In genomic region chr9:86464151-86465105, GRCm38 (mm10) we compare ENCODE assay signal across 8 mouse cellular contexts. TPM values are rescaled to one million over a fixed set of nuclear protein-coding genes. Genes with fewer than 3 reads are reported as not detected.
DNase-seq lines count a peak whose midpoint lies in the region; ATAC-seq and TF ChIP-seq lines count a peak whose summit lies in the region.

TSS of gene Ube2cbp (minus strand) at chr9:86464950.

- peak; percentile 100 for TF ChIP-seq CTCF in Patski (IDR thresholded peaks at IDR 0.05)

- peaks cover 5% of the 10 kb centered on the region; the same call in 1 of the 2 replicates for H3K4me1 ChIP-seq in hindbrain, embryonic 12.5 days

- H3K27ac ChIP-seq in hindbrain, embryonic 12.5 days: peak within 1 kb of the TSS; percentile 71

- POLR2A ChIA-PET in Patski (lab: Charles Lee): interaction anchor here (0.8 to 1.3 kb wide), 2 partner anchors 13 to 621 kb away, joined by 3 read pairs; no protein-coding TSS in a partner anchor

- DNase-seq in Patski (ENCODE audit: low read depth, low spot score): peak; percentile 39
- DNase-seq in cerebellum, postnatal 10 days: peak; percentile 96
- DNase-seq in frontal cortex, postnatal 10 days (ENCODE audit: low spot score in 2 of 2): peak; percentile 73 to 83
- DNase-seq in layer of hippocampus, postnatal 14 days (ENCODE audit: low spot score in 2 of 2): peak; percentile 91
- DNase-seq in lung, postnatal 10 days: peak; percentile 83
- peak; percentile 82 for DNase-seq in ovary, postnatal 14 days (ENCODE audit: low spot score)
- peak; percentile 71 to 89 for DNase-seq in thymus, postnatal 10 days (ENCODE audit: low spot score in 2 of 2)

- H3K4me2 ChIP-seq in hindbrain, embryonic 12.5 days (replicated peaks): peak within 1 kb of the TSS; percentile 57

- H3K9me3 ChIP-seq in hindbrain, embryonic 12.5 days (replicated peaks): no peaks in the 10 kb centered on the region

- H3K4me3 ChIP-seq in hindbrain, embryonic 12.5 days: peak within 1 kb of the TSS; percentile 53

- in situ Hi-C loops in Patski (cut with MboI; ENCODE audit: low pct_unique_long_range_greater_than_20kb): loop anchor here (5.0 to 10.0 kb wide), 3 partner anchors 108 to 620 kb away; partner anchors contain the start of genes Pgm3, Prss35, Rwdd2a and Tpbg

- CTCF ChIA-PET in Patski (lab: Charles Lee): interaction anchor here (0.9 to 6.3 kb wide), 13 partner anchors 11 to 738 kb away, joined by 3 to 81 read pairs (median 5); partner anchors contain the start of gene Rwdd2a

- H3K36me3 ChIP-seq in hindbrain, embryonic 12.5 days: no peaks in the 10 kb centered on the region

- 3% methylated on average over 70 of the region's 70 CpGs for WGBS in hindbrain, embryonic 12.5 days

- peak within 1 kb of the TSS; percentile 80 for H3K9ac ChIP-seq in hindbrain, embryonic 12.5 days

- no peaks in the 10 kb centered on the region for H3K27me3 ChIP-seq in Patski
- peaks cover 5% of the 10 kb centered on the region; the same call in 1 of the 2 replicates for H3K27me3 ChIP-seq in hindbrain, embryonic 12.5 days

- peak; percentile 79 for ATAC-seq in Patski
- ATAC-seq in hindbrain, embryonic 12.5 days (ENCODE audit: low FRiP score): peak; percentile 81

RNA-seq across cellular contexts. Expression of gene Ube2cbp, which starts in this region (rescaled TPM):
- polyA plus RNA-seq in Patski (2021): 5.3 TPM
- polyA plus RNA-seq in hindbrain, embryonic 12.5 days (2016; fragmentation: Nextera tagmentation; extraction: Ambion mirVana): 6.4 and 8.0 TPM in 2 replicates
- total RNA-seq in layer of hippocampus, postnatal 14 days (2021): 1 to 10 TPM; 2.9 to 4.3 TPM

Comparison
In these comparisons a context has a peak if more than half of its experiments do, and no peak if none do; other contexts are left out.
1. Peak in every context shown above with its lines: DNase-seq, ATAC-seq, H3K4me3 ChIP-seq and H3K27ac ChIP-seq.
2. DNase-seq: peak in every context shown above with its lines; median percentile 96 in cerebellum, postnatal 10 days; 91 in layer of hippocampus, postnatal 14 days; 83 in lung, postnatal 10 days; 82 in ovary, postnatal 14 days; 80 in thymus, postnatal 10 days; 78 in frontal cortex, postnatal 10 days; 39 in Patski.